Mouse (Mus musculus): ENCODE results near the gene Sdk2. TPM values are rescaled to one million over a fixed set of nuclear protein-coding genes. Genes with fewer than 3 reads are reported as not detected.

Sdk2 gene
- total and polyA plus RNA-seq, 3 experiments = 0.13 TPM; not detected in 2

DNA sequence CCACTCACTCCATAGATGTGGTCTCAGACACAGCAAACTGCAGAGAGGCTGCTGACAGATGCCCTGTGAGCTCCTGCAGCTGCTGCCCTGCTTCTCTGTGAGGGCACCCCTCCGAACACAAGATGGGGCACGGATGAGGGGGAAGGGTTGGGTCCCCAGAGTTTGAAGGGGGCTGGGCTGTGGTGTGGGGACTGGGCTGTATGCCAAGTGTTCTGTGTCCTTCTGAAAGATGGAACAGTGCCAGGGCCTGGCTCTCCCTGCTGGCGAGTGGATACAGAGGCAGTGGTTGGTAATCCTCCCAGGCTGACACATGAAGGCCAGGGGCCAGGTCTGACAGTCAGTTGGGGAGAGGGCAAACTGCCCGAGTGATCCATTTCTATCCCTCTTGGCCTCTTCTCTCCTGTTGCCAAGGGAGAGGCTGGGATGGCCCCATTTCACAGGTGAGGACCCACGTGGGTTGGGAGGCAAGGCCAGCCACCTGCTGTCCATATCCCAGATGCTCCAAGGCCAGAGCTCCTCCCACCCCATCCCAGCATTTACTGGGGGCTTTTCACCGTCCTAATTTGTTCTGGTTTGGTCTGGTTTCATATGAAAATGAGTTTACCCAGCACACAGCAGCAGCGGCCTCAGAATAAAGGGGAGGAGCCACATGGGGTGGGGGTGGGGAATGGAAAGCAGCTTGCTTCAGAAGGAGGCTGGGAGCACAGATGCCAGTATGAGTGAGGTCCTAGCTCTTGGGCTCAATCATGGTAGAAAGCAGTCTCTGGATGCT, 84.9 kb downstream of the Sdk2 start:
- Histone ChIP-seq H3K27ac (ENCODE audit: control insufficient read depth, low read depth, low read length) (no peak overlapping the region), H3K9me3 (replicated peaks; ENCODE audit: insufficient read depth, low read length) (no peaks in the 10 kb centered on the region), H3K79me2 (ENCODE audit: control insufficient read depth, insufficient read depth, low read length, poor library complexity) (no peaks in the 10 kb centered on the region), H3K36me3 (ENCODE audit: control insufficient read depth in 1 of 2, insufficient read depth in 2 of 2, low read length in 2 of 2) (no peaks in the 10 kb centered on the region), H3K9ac (ENCODE audit: control insufficient read depth, low read depth, low read length, poor library complexity, severe bottlenecking) (no peak overlapping the region), H3K4me1 (ENCODE audit: control insufficient read depth in 1 of 2, insufficient read depth in 2 of 2, low read length in 2 of 2) (no peaks in the 10 kb centered on the region), H3K27me3 (ENCODE audit: control insufficient read depth in 1 of 2, insufficient read depth in 2 of 2, low read length in 2 of 2) (no peaks in the 10 kb centered on the region), H3K4me3 (ENCODE audit: control insufficient read depth in 1 of 2, insufficient read depth in 1 of 2, low read depth in 2 of 2, low read length in 2 of 2) (no peak overlapping the region)
- no peak for DNase-seq (ENCODE audit: low read depth, low spot score)
- TF ChIP-seq USF1 (IDR thresholded peaks at IDR 0.05; ENCODE audit: low read depth, low read length) = no peak
- no peak for TF ChIP-seq MAX (IDR thresholded peaks at IDR 0.05; ENCODE audit: low read length)

GRCm38 (mm10) chr11:113981088-113981487, 85.8 kb downstream of the Sdk2 start:
- no peaks in the 10 kb centered on the region for H3K4me1 ChIP-seq (ENCODE audit: control insufficient read depth in 1 of 2, insufficient read depth in 2 of 2, low read length in 2 of 2)
- no peak overlapping the region for H3K27ac ChIP-seq (ENCODE audit: control insufficient read depth, low read depth, low read length)
- H3K79me2 ChIP-seq (ENCODE audit: control insufficient read depth, insufficient read depth, low read length, poor library complexity) = no peaks in the 10 kb centered on the region
- no peak overlapping the region for H3K4me3 ChIP-seq (ENCODE audit: control insufficient read depth in 1 of 2, insufficient read depth in 1 of 2, low read depth in 2 of 2, low read length in 2 of 2)
- no peaks in the 10 kb centered on the region for H3K36me3 ChIP-seq (ENCODE audit: control insufficient read depth in 1 of 2, insufficient read depth in 2 of 2, low read length in 2 of 2)
- no peak for DNase-seq (ENCODE audit: low read depth, low spot score)
- TF ChIP-seq ZC3H11A (IDR thresholded peaks at IDR 0.05; ENCODE audit: low read depth, low read length) (no peak), MYB (IDR thresholded peaks at IDR 0.05; ENCODE audit: low read depth, low read length) (no peak), MEF2A (IDR thresholded peaks at IDR 0.05; ENCODE audit: extremely low read depth, insufficient replicate concordance, low read depth, low read length, poor library complexity, severe bottlenecking) (no peak), KAT2A (conservative IDR thresholded peaks at IDR 0.05; ENCODE audit: low read depth, low read length) (no peak), HCFC1 (IDR thresholded peaks at IDR 0.05; ENCODE audit: low read depth, low read length) (no peak), JUND (IDR thresholded peaks at IDR 0.05; ENCODE audit: low read depth, low read length) (no peak), BHLHE40 (IDR thresholded peaks at IDR 0.05; ENCODE audit: borderline replicate concordance, low read depth, low read length) (no peak), TCF12 (IDR thresholded peaks at IDR 0.05; ENCODE audit: low read depth, low read length) (no peak), ZMIZ1 (IDR thresholded peaks at IDR 0.05; ENCODE audit: low read depth, low read length) (no peak), ZKSCAN1 (IDR thresholded peaks at IDR 0.05; ENCODE audit: low read depth, low read length) (no peak), POLR2AphosphoS2 (IDR thresholded peaks at IDR 0.05; ENCODE audit: low read length) (no peak), RAD21 (IDR thresholded peaks at IDR 0.05; ENCODE audit: low read depth, low read length) (no peak), POLR2AphosphoS5 (IDR thresholded peaks at IDR 0.05; ENCODE audit: borderline replicate concordance, low read depth, low read length) (no peak)
- H3K27me3 ChIP-seq (ENCODE audit: control insufficient read depth in 1 of 2, insufficient read depth in 2 of 2, low read length in 2 of 2) = no peaks in the 10 kb centered on the region
- no peaks in the 10 kb centered on the region for H3K9me3 ChIP-seq (replicated peaks; ENCODE audit: insufficient read depth, low read length)
- no peak overlapping the region for H3K9ac ChIP-seq (ENCODE audit: control insufficient read depth, low read depth, low read length, poor library complexity, severe bottlenecking)
